Mouse (Mus musculus) intestine, embryonic 14.5 days (tissue): ENCODE measurements around the gene Iqsec1. TPM values are rescaled to one million over a fixed set of nuclear protein-coding genes. Genes with fewer than 3 reads are reported as not detected.

ENCODE experiments used
- ATAC-seq: fragments of 200-750 bp; cut with Nextera tagmentation; replicated peaks from 2 replicates; pipeline ENCODE4 v1.8.0; 2017; ENCODE audit warnings: low read depth, moderate number of reproducible peaks, moderate TSS enrichment, moderate library complexity; ENCODE audit not compliant: low FRiP score, low TSS enrichment
- DNase-seq: peaks from one replicate; pipeline ENCODE4 v3.0.0-alpha.2; 2018; ENCODE audit warnings: low spot score
- H3K27ac ChIP-seq: fragments of 300-500 bp; sonication (generic); 2 replicates; pipeline ENCODE4 v1.5.1; 2014; ENCODE audit warnings: low read depth, mild to moderate bottlenecking, control low read depth
- H3K27me3 ChIP-seq: fragments of 300-500 bp; sonication (generic); replicated peaks from 2 replicates; pipeline ENCODE4 v1.6.1; 2014; ENCODE audit warnings: low read length, control low read depth; ENCODE audit not compliant: control insufficient read depth, insufficient read depth
- H3K36me3 ChIP-seq: fragments of 300-500 bp; sonication (generic); 2 replicates; pipeline ENCODE4 v1.6.1; 2014; ENCODE audit warnings: low read length, control low read depth; ENCODE audit not compliant: control insufficient read depth, insufficient read depth
- H3K4me1 ChIP-seq: fragments of 300-500 bp; sonication (generic); replicated peaks from 2 replicates; pipeline ENCODE4 v1.6.1; 2014; ENCODE audit warnings: low read length, control low read depth, mixed read lengths; ENCODE audit not compliant: control insufficient read depth, insufficient read depth
- H3K4me2 ChIP-seq: fragments of 300-500 bp; sonication (generic); 2 replicates; pipeline ENCODE4 v1.6.1; 2014; ENCODE audit warnings: low read length
- H3K4me3 ChIP-seq: fragments of 300-500 bp; sonication (generic); 2 replicates; pipeline ENCODE4 v1.5.1; 2014; ENCODE audit warnings: low read depth, low read length, control low read depth, mixed read lengths
- H3K9ac ChIP-seq: fragments of 300-500 bp; sonication (generic); 2 replicates; pipeline ENCODE4 v1.6.1; 2014; ENCODE audit warnings: mild to moderate bottlenecking, low read length
- H3K9me3 ChIP-seq: fragments of 300-500 bp; sonication (generic); 2 replicates; pipeline ENCODE4 v1.6.1; 2016; ENCODE audit warnings: low read length, control low read depth; ENCODE audit not compliant: control insufficient read depth
- WGBS: fragments of 180-500 bp; shearing (Covaris S2); extraction: QIAGEN DNeasy Blood & Tissue Kit; methylation state at CpG from one replicate; pipeline ENCODE4 v1.1.7; 2014; 5-methylcytosine and 5-hydroxymethylcytosine counted together
- polyA plus RNA-seq: library from polyadenylated mRNA; unstranded; fragments of >200 nt; fragmentation: Nextera tagmentation; extraction: Ambion mirVana; gene quantifications from 2 replicates; pipeline ENCODE4 v1.2.1, GENCODE M21; 2014

Gene Iqsec1
- polyA plus RNA-seq, 1 experiment from 2014 or later = 13.0 TPM

DNA sequence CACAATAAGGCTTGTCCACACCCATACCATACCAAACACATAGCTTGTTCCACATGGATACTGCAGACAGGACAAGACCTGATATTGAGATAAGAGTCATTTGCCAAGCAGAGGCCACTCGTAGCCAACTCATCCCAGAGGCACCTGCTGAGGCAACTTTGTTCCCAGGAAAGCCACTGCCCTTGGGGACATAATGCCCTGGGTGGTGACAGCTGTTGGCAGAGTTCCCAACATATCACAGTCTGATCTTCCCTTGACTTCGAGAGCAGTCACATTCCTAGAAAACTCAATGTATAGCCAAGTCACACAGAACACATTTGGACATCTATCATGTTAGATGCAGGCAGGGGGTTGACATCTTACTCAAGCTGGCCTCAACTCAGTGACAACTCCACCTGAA, 183.4 kb downstream of the Iqsec1 start:
- ATAC-seq (no peak), DNase-seq (no peak)
- H3K27ac ChIP-seq = no peak overlapping the region
- H3K4me2 ChIP-seq = no peak overlapping the region
- 0 out of 2 replicates have a peak, but pooled peaks cover 5% of the 10 kb centered on the region for H3K27me3 ChIP-seq
- H3K4me1 ChIP-seq = peaks cover 6% of the 10 kb centered on the region; the same call in 1 of the 2 replicates
- no peaks in the 10 kb centered on the region for H3K9me3 ChIP-seq
- no peak overlapping the region for H3K4me3 ChIP-seq
- H3K36me3 ChIP-seq = no peaks in the 10 kb centered on the region
- WGBS = 59% methylated on average over 2 of the region's 2 CpGs
- no peak overlapping the region for H3K9ac ChIP-seq

DNA sequence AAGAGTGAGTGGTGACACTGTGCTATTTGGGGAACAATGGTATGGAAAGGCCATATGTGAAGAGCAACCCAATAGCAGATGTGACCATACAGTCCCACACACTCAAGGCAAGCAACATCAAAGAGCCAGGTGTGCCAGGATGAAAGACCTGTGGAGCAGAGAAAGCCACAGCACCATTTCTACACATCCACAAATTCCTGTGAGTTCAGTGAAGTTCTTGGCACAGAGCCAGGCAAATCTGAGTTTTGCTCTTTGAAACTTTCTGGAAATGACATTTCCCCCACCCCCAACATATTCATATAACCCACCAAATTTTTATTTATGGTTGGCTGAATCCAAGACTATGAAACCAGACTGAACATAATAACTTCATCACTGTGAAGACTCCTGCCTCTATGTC, 183.8 kb downstream of the Iqsec1 start:
- H3K4me1 ChIP-seq = peaks cover 6% of the 10 kb centered on the region; the same call in 1 of the 2 replicates
- H3K27ac ChIP-seq = no peak overlapping the region
- ATAC-seq (no peak), DNase-seq (no peak)
- no peaks in the 10 kb centered on the region for H3K9me3 ChIP-seq
- no peak overlapping the region for H3K9ac ChIP-seq
- 0 out of 2 replicates have a peak, but pooled peaks cover 2% of the 10 kb centered on the region for H3K27me3 ChIP-seq
- H3K4me3 ChIP-seq = no peak overlapping the region
- H3K4me2 ChIP-seq = no peak overlapping the region
- no peaks in the 10 kb centered on the region for H3K36me3 ChIP-seq

DNA sequence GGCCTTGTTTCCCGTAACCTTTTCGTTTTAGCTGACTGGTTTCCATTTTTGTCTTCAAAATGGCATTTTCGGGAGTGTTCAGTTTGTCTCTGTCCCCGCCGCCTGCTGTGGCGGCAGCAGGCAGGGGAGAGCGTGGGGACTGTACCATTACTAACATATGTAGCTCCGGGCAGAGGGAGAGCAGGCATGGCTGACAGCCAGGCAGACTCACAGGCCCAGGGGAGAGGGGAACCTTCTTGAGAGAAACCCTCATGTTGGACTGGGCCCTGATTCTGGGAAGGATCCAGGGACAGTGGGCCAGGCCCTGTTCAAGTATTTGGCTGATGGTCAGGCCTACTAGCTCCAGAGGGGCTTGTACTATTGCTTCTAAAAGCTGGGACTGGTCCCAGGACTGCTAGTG, 185.9 kb downstream of the Iqsec1 start:
- 83% methylated on average over 8 of the region's 8 CpGs for WGBS
- Histone ChIP-seq H3K4me1 (no peaks in the 10 kb centered on the region), H3K9ac (no peak overlapping the region), H3K27ac (no peak overlapping the region), H3K27me3 (no peaks in the 10 kb centered on the region), H3K4me3 (no peak overlapping the region), H3K9me3 (no peaks in the 10 kb centered on the region), H3K4me2 (no peak overlapping the region), H3K36me3 (no peaks in the 10 kb centered on the region)
- no peak for DNase-seq
- ATAC-seq = no peak

- Histone ChIP-seq H3K4me1 (no peaks in the 10 kb centered on the region), H3K4me2 (no peak overlapping the region), H3K9me3 (no peaks in the 10 kb centered on the region), H3K9ac (no peak overlapping the region), H3K36me3 (no peaks in the 10 kb centered on the region), H3K4me3 (no peak overlapping the region), H3K27me3 (no peaks in the 10 kb centered on the region), H3K27ac (no peak overlapping the region)
- DNase-seq (no peak), ATAC-seq (no peak)
- WGBS = 69% methylated on average over 3 of the region's 3 CpGs
Measured at GRCm38 (mm10) chr6:90802058-90802457, 186.4 kb downstream of the Iqsec1 start.

- Histone ChIP-seq H3K4me2 (no peak overlapping the region), H3K9me3 (no peaks in the 10 kb centered on the region), H3K4me3 (no peak overlapping the region), H3K9ac (no peak overlapping the region), H3K27ac (no peak overlapping the region), H3K36me3 (no peaks in the 10 kb centered on the region), H3K27me3 (no peaks in the 10 kb centered on the region), H3K4me1 (no peaks in the 10 kb centered on the region)
- WGBS = 87% methylated on average over 2 of the region's 2 CpGs
- ATAC-seq (no peak), DNase-seq (no peak)
Measured at GRCm38 (mm10) chr6:90800825-90801224, 187.7 kb downstream of the Iqsec1 start.

GRCm38 (mm10) chr6:90799116-90799515, 189.4 kb downstream of the Iqsec1 start:
- H3K4me1 ChIP-seq = no peaks in the 10 kb centered on the region
- H3K27ac ChIP-seq = no peak overlapping the region
- no peak for ATAC-seq

DNA sequence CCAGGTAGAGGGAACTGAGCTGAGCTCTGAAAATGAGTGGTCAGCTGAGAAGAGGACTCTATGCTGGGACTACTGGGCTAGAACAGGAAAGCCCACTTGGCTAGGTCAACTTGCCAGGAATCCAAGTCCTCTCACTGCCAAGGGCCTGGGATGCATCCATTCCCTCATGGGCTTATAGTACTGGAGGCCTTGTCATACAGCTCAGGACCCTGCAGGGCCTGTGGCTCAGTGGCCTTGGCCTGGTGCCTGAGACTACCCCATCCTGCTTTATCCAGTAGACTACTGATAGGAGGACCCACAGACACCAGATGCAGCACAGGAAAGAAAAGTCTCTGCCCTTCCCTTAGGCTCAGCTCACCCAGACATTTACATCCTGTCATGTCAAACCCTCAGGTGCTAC, 190.3 kb downstream of the Iqsec1 start:
- DNase-seq (no peak), ATAC-seq (no peak)
- H3K9ac ChIP-seq = no peak overlapping the region
- no peaks in the 10 kb centered on the region for H3K9me3 ChIP-seq
- no peaks in the 10 kb centered on the region for H3K27me3 ChIP-seq
- no peaks in the 10 kb centered on the region for H3K36me3 ChIP-seq
- no peak overlapping the region for H3K4me3 ChIP-seq
- H3K4me1 ChIP-seq = no peaks in the 10 kb centered on the region
- no peak overlapping the region for H3K27ac ChIP-seq
- no peak overlapping the region for H3K4me2 ChIP-seq

More at GRCm38 (mm10) chr6:90799116-90799515, 189.4 kb downstream of the Iqsec1 start:
- H3K27me3 ChIP-seq = no peaks in the 10 kb centered on the region
- H3K36me3 ChIP-seq = no peaks in the 10 kb centered on the region
- H3K4me3 ChIP-seq = no peak overlapping the region
- WGBS = 86% methylated on average over 1 of the region's 1 CpGs
- H3K4me2 ChIP-seq = no peak overlapping the region
- no peak overlapping the region for H3K9ac ChIP-seq
- no peak for DNase-seq
- no peaks in the 10 kb centered on the region for H3K9me3 ChIP-seq

DNA sequence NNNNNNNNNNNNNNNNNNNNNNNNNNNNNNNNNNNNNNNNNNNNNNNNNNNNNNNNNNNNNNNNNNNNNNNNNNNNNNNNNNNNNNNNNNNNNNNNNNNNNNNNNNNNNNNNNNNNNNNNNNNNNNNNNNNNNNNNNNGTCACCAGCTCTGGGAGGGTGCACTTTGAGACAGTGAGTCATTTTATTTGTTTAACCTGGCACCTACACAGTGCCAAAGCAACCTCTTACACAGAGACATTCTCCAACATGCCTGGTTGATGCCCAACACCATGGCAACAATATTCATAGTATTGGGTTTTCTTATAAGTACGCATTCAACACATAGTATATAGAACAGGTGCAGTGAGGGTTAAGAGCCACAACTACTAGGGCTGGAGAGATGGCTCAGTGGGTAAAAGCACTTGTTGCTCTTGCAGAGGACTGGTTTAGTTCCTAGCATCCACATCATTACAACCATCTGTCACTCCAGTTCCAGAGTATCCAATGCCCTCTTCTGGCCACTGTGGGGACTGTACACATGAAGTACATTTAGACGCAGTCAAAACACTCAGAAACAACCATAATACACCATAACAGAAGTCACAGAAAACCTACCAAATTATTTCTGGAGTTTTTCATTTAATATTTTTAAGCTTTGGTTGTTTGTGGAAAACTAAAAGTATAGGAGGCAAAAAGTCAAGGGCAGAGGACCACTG, 191.4 kb downstream of the Iqsec1 start:
- Histone ChIP-seq H3K36me3 (no peaks in the 10 kb centered on the region), H3K9me3 (no peaks in the 10 kb centered on the region), H3K4me2 (no peak overlapping the region), H3K9ac (no peak overlapping the region), H3K27ac (no peak overlapping the region), H3K4me1 (no peaks in the 10 kb centered on the region), H3K27me3 (no peaks in the 10 kb centered on the region), H3K4me3 (no peak overlapping the region)
- DNase-seq = no peak
- WGBS = 98% methylated on average over 2 of the region's 2 CpGs
- no peak for ATAC-seq

DNA sequence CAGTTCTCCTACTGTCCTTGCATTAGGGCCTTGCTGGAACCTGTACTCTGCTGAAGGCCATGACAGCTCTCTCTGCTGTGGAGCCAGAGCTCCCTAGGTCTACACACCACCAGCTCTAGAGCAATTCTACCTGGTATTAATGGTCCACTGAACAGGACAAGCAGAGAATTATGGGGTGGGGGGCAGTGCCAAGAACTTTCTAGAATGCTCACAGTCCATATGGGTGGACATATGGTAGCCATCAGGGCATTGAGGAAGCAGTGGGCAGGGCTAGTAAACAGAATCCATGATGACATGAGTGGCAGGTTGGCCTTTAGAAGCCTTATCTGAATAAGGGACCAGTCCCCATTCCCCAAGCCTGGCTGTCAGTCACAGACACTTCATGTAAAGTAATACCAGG, 197.6 kb downstream of the Iqsec1 start:
- no peaks in the 10 kb centered on the region for H3K4me1 ChIP-seq
- no peak overlapping the region for H3K4me3 ChIP-seq
- H3K36me3 ChIP-seq = no peaks in the 10 kb centered on the region
- no peak for ATAC-seq
- H3K9ac ChIP-seq = no peak overlapping the region
- H3K27me3 ChIP-seq = no peaks in the 10 kb centered on the region
- no peak overlapping the region for H3K4me2 ChIP-seq
- H3K9me3 ChIP-seq = no peaks in the 10 kb centered on the region
- no peak for DNase-seq
- no peak overlapping the region for H3K27ac ChIP-seq
